Mouse (Mus musculus) G1E (cell line): ENCODE measurements at regions not wholly inside any gene's neighbourhood (a gene's known extent, or its start where the extent isn't known, plus 50 kb on each side); places are given as distances from the start of the nearest gene placed in this dataset.

Experiments
- CTCF ChIP-seq: IDR thresholded peaks from 2 replicates; pipeline ENCODE4 v1.5.1; 2012; ENCODE audit warnings: low read depth, low read length, inconsistent platforms, mixed read lengths
- GATA1 ChIP-seq: IDR thresholded peaks from 2 replicates; pipeline ENCODE4 v1.6.1; 2012; ENCODE audit warnings: borderline replicate concordance, low read length, inconsistent platforms, mixed read lengths
- GATA2 ChIP-seq: IDR thresholded peaks from 2 replicates; pipeline ENCODE4 v1.6.1; 2012; ENCODE audit warnings: low read depth, low read length, inconsistent platforms, borderline replicate concordance
- POLR2AphosphoS5 ChIP-seq: IDR thresholded peaks from 2 replicates; pipeline ENCODE4 v1.6.1; 2012; ENCODE audit warnings: low read depth, low read length, inconsistent platforms; ENCODE audit not compliant: insufficient replicate concordance
- TAL1 ChIP-seq: conservative IDR thresholded peaks from 2 replicates; pipeline ENCODE4 v1.6.1; 2012; ENCODE audit warnings: low read depth, low read length, inconsistent platforms, mixed read lengths

DNA sequence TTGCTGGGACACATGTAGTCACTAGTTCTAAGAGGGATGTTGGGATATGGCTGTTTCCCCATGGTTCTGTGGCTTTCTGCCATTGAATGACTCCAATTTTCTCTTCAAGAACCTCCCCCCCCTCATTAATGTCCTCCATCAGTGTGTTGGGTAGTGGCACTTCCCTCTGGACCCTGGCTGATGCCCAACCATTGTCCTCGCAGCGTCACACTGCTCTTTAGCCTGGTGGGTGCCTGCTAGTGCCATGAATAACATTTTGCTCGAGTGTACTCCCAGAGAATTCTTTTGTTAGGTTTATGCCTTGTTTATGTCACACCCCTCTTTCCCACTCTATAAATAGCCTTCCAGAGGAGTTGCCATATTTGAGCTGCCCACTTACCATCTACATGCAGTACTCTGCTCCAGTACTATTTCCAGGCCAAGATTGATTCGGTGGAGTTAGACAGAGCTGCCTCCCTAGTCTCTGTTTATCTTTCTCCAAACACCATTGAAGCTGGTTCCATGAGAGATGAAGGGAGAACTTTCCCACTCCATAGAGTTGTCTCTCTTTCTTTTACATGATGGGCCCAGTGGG lies 135.7 kb downstream of the Ttc32 start:
- TF ChIP-seq CTCF (no peak), TAL1 (no peak), GATA1 (no peak), POLR2AphosphoS5 (no peak), GATA2 (no peak)
